17 mouse cellular contexts compared by ENCODE assay signal in the genomic region with DNA sequence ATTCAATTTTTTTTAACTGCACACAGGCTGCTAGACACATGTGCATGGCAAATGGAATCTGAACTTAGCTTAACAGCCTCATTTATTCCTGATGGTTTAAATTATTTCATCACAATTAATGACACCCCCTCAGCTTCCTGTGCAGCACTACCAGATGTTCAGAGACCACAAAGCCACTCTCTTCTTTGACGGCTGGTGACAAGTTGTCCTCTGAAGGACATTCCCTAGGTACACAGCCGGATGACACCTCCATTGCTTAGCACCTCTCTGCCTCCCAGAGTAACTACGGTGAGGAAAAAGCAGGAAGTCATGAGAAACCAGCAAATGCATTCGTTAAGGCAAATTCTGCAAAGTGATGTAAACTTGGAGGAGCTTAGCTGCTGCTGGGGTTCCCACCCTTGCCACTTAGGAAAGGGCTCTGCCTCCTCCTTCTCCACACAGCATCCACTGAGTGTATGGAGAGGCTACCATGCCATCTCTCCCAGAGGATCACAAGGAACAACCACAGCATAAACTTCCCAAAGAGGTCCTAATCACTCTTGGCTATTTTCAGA.
DNase-seq lines count a peak whose midpoint lies in the region; ATAC-seq and TF ChIP-seq lines count a peak whose summit lies in the region.
"Had no signal": no experiment of that assay in that cellular context is flagged by ENCODE, and none has a peak within 500 bp of the region (broad histone marks: within the 10 kb centered on the region; RNA-seq: fewer than 3 reads in every experiment).

No protein-coding gene starts in this region.

- 21% methylated on average over 4 of the region's 4 CpGs for WGBS in embryonic facial prominence, embryonic 14.5 days
- WGBS in limb, embryonic 13.5 days, result 8% methylated on average over 4 of the region's 4 CpGs
- 61% methylated on average over 4 of the region's 4 CpGs for WGBS in stomach, postnatal 0 days

- peak overlapping the region; percentile 39 for H3ac ChIP-seq in C2C12 (ENCODE audit: control insufficient read depth, insufficient read length, low read depth)

- H3K9me3 ChIP-seq in embryonic facial prominence, embryonic 14.5 days (ENCODE audit: control insufficient read depth, low read length), result no peaks in the 10 kb centered on the region
- H3K9me3 ChIP-seq in limb, embryonic 13.5 days, result no peaks in the 10 kb centered on the region
- no peaks in the 10 kb centered on the region for H3K9me3 ChIP-seq in stomach, postnatal 0 days (ENCODE audit: control insufficient read depth, low read length)
- H3K9me3 ChIP-seq: liver, embryonic 12.5 days had no signal

- peak overlapping the region; percentile 44; the same call in 1 of the 2 replicates for H3K27ac ChIP-seq in embryonic facial prominence, embryonic 14.5 days (replicated peaks; ENCODE audit: low read depth, low read length)
- peak overlapping the region; percentile 63 for H3K27ac ChIP-seq in limb, embryonic 13.5 days
- H3K27ac ChIP-seq in stomach, postnatal 0 days (replicated peaks), result no peak overlapping the region
- H3K27ac ChIP-seq: liver, embryonic 12.5 days had no signal

- no peak overlapping the region for H3K4me3 ChIP-seq in C2C12 (ENCODE audit: insufficient read depth, poor library complexity, severe bottlenecking)
- H3K4me3 ChIP-seq in embryonic facial prominence, embryonic 14.5 days (ENCODE audit: low read depth, low read length), result no peak overlapping the region
- H3K4me3 ChIP-seq in limb, embryonic 13.5 days, result peak overlapping the region; percentile 8; the same call in 1 of the 2 replicates
- H3K4me3 ChIP-seq in stomach, postnatal 0 days (ENCODE audit: low read depth, low read length), result no peak overlapping the region
- H3K4me3 ChIP-seq: liver, embryonic 12.5 days had no signal

- no peaks in the 10 kb centered on the region for H3K79me2 ChIP-seq in C2C12 (ENCODE audit: control insufficient read depth, insufficient read depth)

- H3K9ac ChIP-seq in embryonic facial prominence, embryonic 14.5 days (ENCODE audit: low read depth, low read length), result no peak overlapping the region
- H3K9ac ChIP-seq in limb, embryonic 13.5 days, result 0 out of 2 replicates have a peak overlapping the region, but pooled peaks have one; percentile 4
- no peak overlapping the region for H3K9ac ChIP-seq in stomach, postnatal 0 days (ENCODE audit: low read length)
- H3K9ac ChIP-seq: forebrain, postnatal 0 days; liver, embryonic 12.5 days had no signal

- no peak for ATAC-seq in embryonic facial prominence, embryonic 14.5 days (ENCODE audit: low read depth)
- ATAC-seq in limb, embryonic 13.5 days (ENCODE audit: low FRiP score, low read depth), result 0 out of 2 replicates have a peak, but pooled peaks have one; percentile 34
- ATAC-seq in stomach, postnatal 0 days (ENCODE audit: low FRiP score, low TSS enrichment), result no peak
- ATAC-seq: forebrain, postnatal 0 days; liver, embryonic 12.5 days; midbrain, embryonic 16.5 days had no signal

- H3K4me1 ChIP-seq in embryonic facial prominence, embryonic 14.5 days (ENCODE audit: control insufficient read depth, insufficient read depth, low read length), result peaks cover 33% of the 10 kb centered on the region
- H3K4me1 ChIP-seq in limb, embryonic 13.5 days, result peaks cover 52% of the 10 kb centered on the region
- H3K4me1 ChIP-seq in stomach, postnatal 0 days (replicated peaks; ENCODE audit: control insufficient read depth, insufficient read depth), result no peaks in the 10 kb centered on the region
- H3K4me1 ChIP-seq: liver, embryonic 12.5 days had no signal

- no peaks in the 10 kb centered on the region for H3K36me3 ChIP-seq in C2C12 (ENCODE audit: control insufficient read depth, insufficient read depth)
- no peaks in the 10 kb centered on the region for H3K36me3 ChIP-seq in embryonic facial prominence, embryonic 14.5 days (ENCODE audit: control insufficient read depth, insufficient read depth, low read length)
- H3K36me3 ChIP-seq in limb, embryonic 13.5 days, result no peaks in the 10 kb centered on the region
- no peaks in the 10 kb centered on the region for H3K36me3 ChIP-seq in stomach, postnatal 0 days (ENCODE audit: control insufficient read depth, insufficient read depth, low read length)
- H3K36me3 ChIP-seq: liver, embryonic 12.5 days had no signal

- no peaks in the 10 kb centered on the region for H3K79me3 ChIP-seq in C2C12 (ENCODE audit: low read depth)

- peak; percentile 52 for DNase-seq in NIH3T3 (ENCODE audit: low read depth)
- peak; percentile 46 for DNase-seq in embryonic facial prominence, embryonic 14.5 days (ENCODE audit: low spot score)
- DNase-seq in right cerebral cortex, postnatal 4 days, result no peak
- DNase-seq in stomach, postnatal 0 days (ENCODE audit: low spot score), result no peak
- DNase-seq in right cerebral cortex, postnatal 10 days (ENCODE audit: low spot score in 2 of 2), result no peak
- DNase-seq: adrenal gland, adult 8-10 months; cerebellum, adult 11 months; forebrain, postnatal 0 days; gastrocnemius, postnatal 14 days; kidney, adult 18-20 months; right cerebral cortex, postnatal 25 days; thymus, postnatal 25 days had no signal

- TF ChIP-seq EP300 in stomach, postnatal 0 days (optimal IDR thresholded peaks at IDR 0.05), result no peak

- peak overlapping the region; percentile 44 for H3K4me2 ChIP-seq in embryonic facial prominence, embryonic 14.5 days (ENCODE audit: low read depth, low read length)
- peak overlapping the region; percentile 54 for H3K4me2 ChIP-seq in limb, embryonic 13.5 days (replicated peaks)
- no peak overlapping the region for H3K4me2 ChIP-seq in stomach, postnatal 0 days (replicated peaks; ENCODE audit: low read depth)
- H3K4me2 ChIP-seq: heart, embryonic 11.5 days; liver, embryonic 12.5 days had no signal

- TF ChIP-seq CTCF in C2C12 (IDR thresholded peaks at IDR 0.05; ENCODE audit: control insufficient read depth, insufficient read depth, insufficient read length), result no peak
- no peak for TF ChIP-seq CTCF in stomach, postnatal 0 days (IDR thresholded peaks at IDR 0.05; ENCODE audit: low read depth)

- H3K27me3 ChIP-seq in C2C12 (ENCODE audit: control insufficient read depth, insufficient read depth, insufficient read length), result no peaks in the 10 kb centered on the region
- no peaks in the 10 kb centered on the region; the same call in 1 of the 2 replicates for H3K27me3 ChIP-seq in embryonic facial prominence, embryonic 14.5 days (replicated peaks; ENCODE audit: control insufficient read depth, insufficient read depth, low read length)
- no peaks in the 10 kb centered on the region for H3K27me3 ChIP-seq in limb, embryonic 13.5 days
- no peaks in the 10 kb centered on the region for H3K27me3 ChIP-seq in stomach, postnatal 0 days (ENCODE audit: control insufficient read depth, insufficient read depth, low read length)
- H3K27me3 ChIP-seq: liver, embryonic 12.5 days had no signal

TF ChIP-seq in C2C12, 6 proteins besides CTCF, POLR2A, EP300 and RAD21:
- TF ChIP-seq USF1 (IDR thresholded peaks at IDR 0.05; ENCODE audit: low read depth) (no peak), CEBPB (IDR thresholded peaks at IDR 0.05; ENCODE audit: low read depth) (no peak), FOSL1 (IDR thresholded peaks at IDR 0.05; ENCODE audit: insufficient read depth, low read length, poor library complexity, severe bottlenecking) (no peak), MYOD1 (IDR thresholded peaks at IDR 0.05; ENCODE audit: control insufficient read depth, insufficient read length, low read depth) (no peak), MAX (IDR thresholded peaks at IDR 0.05) (no peak), MYOG (IDR thresholded peaks at IDR 0.05; ENCODE audit: control insufficient read depth, extremely low read depth, insufficient read length) (no peak)
TF ChIP-seq in C2C12: peak in this region for 0.

Comparison
In these comparisons a context has a peak if more than half of its experiments do, and no peak if none do; other contexts are left out.
1. DNase-seq: peak in NIH3T3 (single experiment) and embryonic facial prominence, embryonic 14.5 days (single experiment); none in right cerebral cortex, postnatal 4 days (single experiment), stomach, postnatal 0 days (single experiment) and right cerebral cortex, postnatal 10 days (0 of 2).